In genomic region chr11:62646495-62646843, GRCm38 (mm10) we compare ENCODE assay signal across 9 mouse cellular contexts. TPM values are rescaled to one million over a fixed set of nuclear protein-coding genes. Genes with fewer than 3 reads are reported as not detected.
DNase-seq lines count a peak whose midpoint lies in the region; ATAC-seq lines count a peak whose summit lies in the region.
"Had no signal": no experiment of that assay in that cellular context is flagged by ENCODE, and none has a peak within 500 bp of the region (broad histone marks: within the 10 kb centered on the region; RNA-seq: fewer than 3 reads in every experiment).

No protein-coding gene starts in this region.

- H3K9me3 ChIP-seq in kidney, embryonic 15.5 days (replicated peaks) = no peaks in the 10 kb centered on the region
- H3K9me3 ChIP-seq in embryonic facial prominence, embryonic 11.5 days (replicated peaks; ENCODE audit: control insufficient read depth, low read length) = no peaks in the 10 kb centered on the region
- no peaks in the 10 kb centered on the region for H3K9me3 ChIP-seq in midbrain, embryonic 16.5 days (replicated peaks; ENCODE audit: control insufficient read depth, low read length, poor library complexity, severe bottlenecking)

- H3K27ac ChIP-seq in kidney, embryonic 15.5 days = peak overlapping the region; percentile 93
- no peak overlapping the region for H3K27ac ChIP-seq in embryonic facial prominence, embryonic 11.5 days (replicated peaks; ENCODE audit: low read depth, low read length)
- H3K27ac ChIP-seq in midbrain, embryonic 16.5 days (ENCODE audit: low read length) = peak overlapping the region; percentile 44; the same call in 1 of the 2 replicates

- WGBS in kidney, embryonic 15.5 days = 18% methylated on average over 4 of the region's 4 CpGs
- WGBS in embryonic facial prominence, embryonic 11.5 days = 59% methylated on average over 4 of the region's 4 CpGs
- 38% methylated on average over 4 of the region's 4 CpGs for WGBS in midbrain, embryonic 16.5 days

- peaks cover 82% of the 10 kb centered on the region for H3K4me1 ChIP-seq in kidney, embryonic 15.5 days
- H3K4me1 ChIP-seq in embryonic facial prominence, embryonic 11.5 days (ENCODE audit: control insufficient read depth, insufficient read depth, low read length) = peaks cover 7% of the 10 kb centered on the region
- peaks cover 52% of the 10 kb centered on the region for H3K4me1 ChIP-seq in midbrain, embryonic 16.5 days (ENCODE audit: control insufficient read depth, insufficient read depth, low read length)

- H3K27me3 ChIP-seq in kidney, embryonic 15.5 days = no peaks in the 10 kb centered on the region
- no peaks in the 10 kb centered on the region for H3K27me3 ChIP-seq in embryonic facial prominence, embryonic 11.5 days (ENCODE audit: control insufficient read depth, insufficient read depth, low read length)
- H3K27me3 ChIP-seq in midbrain, embryonic 16.5 days (ENCODE audit: control insufficient read depth, insufficient read depth, low read depth, low read length) = no peaks in the 10 kb centered on the region

- ATAC-seq in kidney, embryonic 15.5 days (replicated peaks; ENCODE audit: low FRiP score) = no peak
- no peak for ATAC-seq in embryonic facial prominence, embryonic 11.5 days (replicated peaks; ENCODE audit: insufficient number of reproducible peaks, low FRiP score, low TSS enrichment, low read depth)
- ATAC-seq in midbrain, embryonic 16.5 days = no peak
- no peak for ATAC-seq in erythroblast, adult 5-6 weeks (replicated peaks; ENCODE audit: low FRiP score, poor library complexity, severe bottlenecking)

- no peak overlapping the region for H3K9ac ChIP-seq in kidney, embryonic 15.5 days
- peak overlapping the region; percentile 5 for H3K9ac ChIP-seq in embryonic facial prominence, embryonic 11.5 days (replicated peaks; ENCODE audit: low read length)
- peak overlapping the region; percentile 52 for H3K9ac ChIP-seq in midbrain, embryonic 16.5 days (ENCODE audit: low read depth, low read length)

- peak overlapping the region; percentile 94 for H3K4me2 ChIP-seq in kidney, embryonic 15.5 days
- H3K4me2 ChIP-seq in embryonic facial prominence, embryonic 11.5 days (ENCODE audit: low read depth, low read length) = peak overlapping the region; percentile 32
- peak overlapping the region; percentile 89 for H3K4me2 ChIP-seq in midbrain, embryonic 16.5 days (ENCODE audit: low read length)

- peaks cover 14% of the 10 kb centered on the region; the same call in 1 of the 2 replicates for H3K36me3 ChIP-seq in kidney, embryonic 15.5 days
- H3K36me3 ChIP-seq in embryonic facial prominence, embryonic 11.5 days (replicated peaks; ENCODE audit: control insufficient read depth, insufficient read depth, low read depth, low read length) = no peaks in the 10 kb centered on the region
- H3K36me3 ChIP-seq in midbrain, embryonic 16.5 days (ENCODE audit: control insufficient read depth, insufficient read depth, low read length) = no peaks in the 10 kb centered on the region

- DNase-seq in kidney, adult 11 months = no peak
- no peak for DNase-seq in embryonic facial prominence, embryonic 11.5 days (ENCODE audit: low spot score)
- DNase-seq in induced T-regulatory cell, adult 2 months (ENCODE audit: low read depth) = peak; percentile 13
- DNase-seq in gastrocnemius, postnatal 14 days = no peak
- no peak for DNase-seq in adrenal gland, postnatal 14 days
- DNase-seq: cerebellum, postnatal 36 days had no signal

- H3K4me3 ChIP-seq in kidney, embryonic 15.5 days (replicated peaks) = peak overlapping the region; percentile 83
- H3K4me3 ChIP-seq in embryonic facial prominence, embryonic 11.5 days (ENCODE audit: low read depth, low read length) = peak overlapping the region; percentile 79
- peak overlapping the region; percentile 85 for H3K4me3 ChIP-seq in midbrain, embryonic 16.5 days (ENCODE audit: low read depth, low read length)

- intact Hi-C loops in gastrocnemius, postnatal 14 days (cut with DNase I; ENCODE audit: low total_unique reads) = no loop called here

RNA-seq across cellular contexts. Expression of gene Lrrc75a, which starts 1.9 kb away (rescaled TPM):
- 14.3 and 15.7 TPM in 2 replicates for polyA plus RNA-seq in kidney, embryonic 15.5 days (2015; fragmentation: Nextera tagmentation; extraction: Ambion mirVana)
- polyA plus RNA-seq in embryonic facial prominence, embryonic 11.5 days (2014; fragmentation: Nextera tagmentation; extraction: Ambion mirVana) = 14.2 and 16.8 TPM in 2 replicates
- 10.0 and 10.2 TPM in 2 replicates for polyA plus RNA-seq in midbrain, embryonic 16.5 days (2015; fragmentation: Nextera tagmentation; extraction: Ambion mirVana)
- not detected in 2 replicates for total RNA-seq in erythroblast, adult 5-6 weeks (2015; ENCODE audit: low replicate concordance)
- 0.84 and 1.5 TPM in 2 replicates for total RNA-seq in erythroblast, adult 5-6 weeks (2017; ENCODE audit: low replicate concordance)
- 1 to 10 TPM; 7.2 to 8.8 TPM for total RNA-seq in gastrocnemius, postnatal 14 days (2021)
- total RNA-seq in adrenal gland, postnatal 14 days (2021) = 28.7 and 31.7 TPM in 2 replicates

RNA-seq across cellular contexts. Expression of gene Mmgt2, which starts 2.0 kb away (rescaled TPM):
- polyA plus RNA-seq in kidney, embryonic 15.5 days (2015; fragmentation: Nextera tagmentation; extraction: Ambion mirVana) = 67.3 and 70.4 TPM in 2 replicates
- polyA plus RNA-seq in embryonic facial prominence, embryonic 11.5 days (2014; fragmentation: Nextera tagmentation; extraction: Ambion mirVana) = 44.4 and 49.9 TPM in 2 replicates
- 20.4 and 20.6 TPM in 2 replicates for polyA plus RNA-seq in midbrain, embryonic 16.5 days (2015; fragmentation: Nextera tagmentation; extraction: Ambion mirVana)
- 1.3 and 1.5 TPM in 2 replicates for total RNA-seq in erythroblast, adult 5-6 weeks (2015; ENCODE audit: low replicate concordance)
- 2.8 TPM in 1 of 2 replicates, not detected in the other for total RNA-seq in erythroblast, adult 5-6 weeks (2017; ENCODE audit: low replicate concordance)
- 1 to 10 TPM; 5.5 to 7.8 TPM for total RNA-seq in gastrocnemius, postnatal 14 days (2021)
- 26.6 and 35.7 TPM in 2 replicates for total RNA-seq in adrenal gland, postnatal 14 days (2021)

Comparison
In these comparisons a context has a peak if more than half of its experiments do, and no peak if none do; other contexts are left out.
1. H3K4me2 ChIP-seq: peak in every context shown above with its lines; median percentile 94 in kidney, embryonic 15.5 days; 89 in midbrain, embryonic 16.5 days; 32 in embryonic facial prominence, embryonic 11.5 days.